Mouse (Mus musculus): ENCODE results near the gene Sspn. TPM values are rescaled to one million over a fixed set of nuclear protein-coding genes. Genes with fewer than 3 reads are reported as not detected.
A peak's percentile ranks its signal among the peaks of the same experiment; 100 is the strongest.

The Sspn gene
- polyA plus RNA-seq, 1 experiment from 2014 or later = 64.9 TPM

DNA sequence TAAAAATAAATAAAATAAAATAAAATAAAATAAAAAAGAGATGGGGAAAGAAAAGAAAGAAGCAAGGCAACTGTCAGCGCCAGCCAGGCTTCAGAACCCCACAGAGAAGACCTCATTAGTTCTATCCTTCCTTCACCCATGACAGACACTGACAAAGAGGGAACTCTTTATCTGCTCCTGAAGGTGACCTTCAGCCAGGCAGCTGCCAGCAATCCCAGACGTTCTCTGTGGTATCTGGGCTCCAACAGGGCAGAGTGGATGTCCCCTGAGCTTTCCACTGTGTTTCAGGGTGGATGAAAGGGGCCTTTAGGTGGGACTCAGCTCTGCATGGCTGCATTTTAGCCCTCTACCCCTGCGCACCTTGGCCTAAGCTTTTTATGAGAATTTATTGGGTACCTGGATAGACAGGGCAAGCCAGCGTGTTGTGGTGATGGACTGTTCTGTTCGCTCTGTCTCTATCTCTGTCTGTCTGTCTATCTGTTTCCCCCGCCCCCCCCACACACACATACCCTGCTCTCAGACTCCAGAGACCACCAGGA is 26.1 kb downstream of the Sspn start:
- H3K4me2 ChIP-seq = no peak overlapping the region
- H3K36me3 ChIP-seq = peaks cover 17% of the 10 kb centered on the region; the same call in 1 of the 2 replicates
- no peak overlapping the region for H3K4me3 ChIP-seq
- peak overlapping the region; percentile 40; the same call in 1 of the 2 replicates for H3K9ac ChIP-seq
- H3K9me3 ChIP-seq (replicated peaks) = no peaks in the 10 kb centered on the region
- H3K27ac ChIP-seq (ENCODE audit: poor library complexity, severe bottlenecking) = peak overlapping the region; percentile 88
- 48% methylated on average over 6 of the region's 6 CpGs for WGBS
- H3K27me3 ChIP-seq (replicated peaks) = no peaks in the 10 kb centered on the region
- peak; percentile 37; the same call in 1 of the 2 replicates for ATAC-seq (ENCODE audit: insufficient number of reproducible peaks, low FRiP score)
- peaks cover 33% of the 10 kb centered on the region for H3K4me1 ChIP-seq (replicated peaks)

DNA sequence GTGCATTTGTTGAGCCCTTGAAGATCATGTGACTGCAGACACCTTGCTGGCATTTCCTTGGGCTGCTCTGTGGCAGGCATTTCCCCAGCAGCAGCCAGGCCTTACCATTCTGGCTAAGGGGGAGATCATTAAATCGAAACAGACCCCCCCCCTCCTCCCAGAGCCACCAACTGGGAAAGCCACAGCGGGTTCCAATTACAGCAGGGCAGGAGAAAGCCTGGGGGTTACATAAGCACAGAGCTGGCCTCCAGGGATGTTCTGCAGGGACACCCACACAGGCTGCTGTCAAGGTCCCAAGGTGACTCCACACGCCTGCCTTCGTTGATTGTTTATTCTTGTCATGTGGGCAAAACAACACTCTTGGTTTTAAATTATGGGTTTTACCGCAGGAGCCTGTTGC is 26.6 kb downstream of the Sspn start:
- H3K9me3 ChIP-seq (replicated peaks) = no peaks in the 10 kb centered on the region
- no peak overlapping the region for H3K4me2 ChIP-seq
- H3K27me3 ChIP-seq (replicated peaks) = no peaks in the 10 kb centered on the region
- no peak for ATAC-seq (ENCODE audit: insufficient number of reproducible peaks, low FRiP score)
- peaks cover 17% of the 10 kb centered on the region; the same call in 1 of the 2 replicates for H3K36me3 ChIP-seq
- 25% methylated on average over 5 of the region's 5 CpGs for WGBS
- H3K4me1 ChIP-seq (replicated peaks) = peaks cover 30% of the 10 kb centered on the region
- H3K9ac ChIP-seq = peak overlapping the region; percentile 40; the same call in 1 of the 2 replicates
- peak overlapping the region; percentile 88 for H3K27ac ChIP-seq (ENCODE audit: poor library complexity, severe bottlenecking)
- no peak overlapping the region for H3K4me3 ChIP-seq

DNA sequence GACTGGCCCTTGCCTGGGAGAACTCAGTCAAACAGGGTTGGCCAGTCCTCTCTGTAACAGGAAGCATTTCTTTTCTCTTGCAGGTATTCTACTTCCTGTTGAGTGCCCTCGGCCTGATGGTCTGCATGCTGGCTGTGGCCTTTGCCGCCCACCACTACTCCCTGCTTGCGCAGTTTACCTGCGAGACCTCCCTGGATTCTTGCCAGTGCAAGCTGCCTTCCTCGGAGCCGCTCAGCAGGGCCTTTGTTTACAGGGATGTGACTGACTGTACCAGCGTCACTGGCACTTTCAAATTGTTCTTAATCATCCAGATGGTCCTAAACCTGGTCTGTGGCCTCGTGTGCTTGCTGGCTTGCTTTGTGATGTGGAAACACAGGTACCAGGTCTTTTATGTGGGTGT is 29.6 kb downstream of the Sspn start:
- WGBS = 69% methylated on average over 8 of the region's 8 CpGs
- no peak for ATAC-seq (ENCODE audit: insufficient number of reproducible peaks, low FRiP score)
- H3K9ac ChIP-seq = no peak overlapping the region
- no peaks in the 10 kb centered on the region; the same call in 1 of the 2 replicates for H3K9me3 ChIP-seq (replicated peaks)
- no peak overlapping the region for H3K4me3 ChIP-seq
- peaks cover 17% of the 10 kb centered on the region for H3K4me1 ChIP-seq (replicated peaks)
- no peak overlapping the region for H3K4me2 ChIP-seq
- H3K36me3 ChIP-seq = peaks cover 15% of the 10 kb centered on the region; the same call in 1 of the 2 replicates
- H3K27ac ChIP-seq (ENCODE audit: poor library complexity, severe bottlenecking) = no peak overlapping the region
- no peaks in the 10 kb centered on the region for H3K27me3 ChIP-seq (replicated peaks)

DNA sequence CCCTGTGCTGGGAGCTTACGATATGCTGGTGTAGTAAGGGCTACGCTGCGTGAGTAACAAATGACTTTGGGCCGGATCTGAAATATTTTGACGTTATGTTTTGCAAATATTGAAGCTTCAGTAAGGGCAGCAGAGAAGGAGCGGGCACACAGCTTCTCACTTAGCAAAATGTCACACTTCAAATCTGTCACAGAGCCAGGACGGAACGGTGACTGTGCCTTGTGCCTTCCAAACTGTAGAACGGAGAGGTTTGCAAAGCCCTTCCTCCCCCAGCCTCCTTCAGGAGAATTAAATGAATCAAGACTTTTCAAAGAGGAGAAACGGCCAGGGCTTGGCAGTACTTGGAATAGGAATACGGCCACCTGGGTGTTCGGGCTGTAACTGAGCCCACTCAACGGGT is 32.5 kb downstream of the Sspn start:
- no peak overlapping the region for H3K9ac ChIP-seq

DNA sequence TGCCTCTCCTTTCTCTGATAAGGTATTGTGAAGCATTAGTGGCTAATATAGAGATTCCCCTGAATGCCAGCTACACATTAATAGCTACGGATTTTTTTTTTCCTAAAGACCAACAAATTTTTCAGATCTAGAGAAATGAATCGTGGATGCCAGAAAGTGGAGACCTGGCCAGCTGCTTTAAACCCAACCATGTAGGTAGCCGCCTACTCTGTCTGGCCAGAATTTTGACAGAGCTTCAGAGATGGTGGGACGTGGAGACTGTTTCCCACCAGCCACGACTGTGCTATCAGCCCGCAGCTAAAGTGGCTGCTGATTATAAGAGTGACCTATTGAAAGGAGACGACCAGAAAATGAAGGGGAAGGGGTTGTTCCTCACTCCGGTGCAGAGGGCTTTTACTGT is 36.3 kb downstream of the Sspn start:
- no peak overlapping the region for H3K4me2 ChIP-seq
- H3K4me1 ChIP-seq (replicated peaks) = peaks cover 34% of the 10 kb centered on the region
- no peaks in the 10 kb centered on the region for H3K27me3 ChIP-seq (replicated peaks)
- no peak overlapping the region for H3K4me3 ChIP-seq
- H3K9ac ChIP-seq = no peak overlapping the region
- ATAC-seq (ENCODE audit: insufficient number of reproducible peaks, low FRiP score) = no peak
- H3K9me3 ChIP-seq (replicated peaks) = peaks cover 4% of the 10 kb centered on the region; the same call in 1 of the 2 replicates
- 30% methylated on average over 8 of the region's 8 CpGs for WGBS
- H3K27ac ChIP-seq (ENCODE audit: poor library complexity, severe bottlenecking) = peak overlapping the region; percentile 59
- H3K36me3 ChIP-seq = 0 out of 2 replicates have a peak, but pooled peaks cover 5% of the 10 kb centered on the region

More for the DNA sequence above, 32.5 kb downstream of the Sspn start:
- Histone ChIP-seq H3K36me3 (peaks cover 15% of the 10 kb centered on the region; the same call in 1 of the 2 replicates), H3K4me1 (replicated peaks) (peaks cover 26% of the 10 kb centered on the region), H3K9me3 (replicated peaks) (no peaks in the 10 kb centered on the region; the same call in 1 of the 2 replicates), H3K4me3 (no peak overlapping the region), H3K27ac (ENCODE audit: poor library complexity, severe bottlenecking) (no peak overlapping the region), H3K27me3 (replicated peaks) (no peaks in the 10 kb centered on the region), H3K4me2 (no peak overlapping the region)
- WGBS = 81% methylated on average over 13 of the region's 13 CpGs
- ATAC-seq (ENCODE audit: insufficient number of reproducible peaks, low FRiP score) = no peak

DNA sequence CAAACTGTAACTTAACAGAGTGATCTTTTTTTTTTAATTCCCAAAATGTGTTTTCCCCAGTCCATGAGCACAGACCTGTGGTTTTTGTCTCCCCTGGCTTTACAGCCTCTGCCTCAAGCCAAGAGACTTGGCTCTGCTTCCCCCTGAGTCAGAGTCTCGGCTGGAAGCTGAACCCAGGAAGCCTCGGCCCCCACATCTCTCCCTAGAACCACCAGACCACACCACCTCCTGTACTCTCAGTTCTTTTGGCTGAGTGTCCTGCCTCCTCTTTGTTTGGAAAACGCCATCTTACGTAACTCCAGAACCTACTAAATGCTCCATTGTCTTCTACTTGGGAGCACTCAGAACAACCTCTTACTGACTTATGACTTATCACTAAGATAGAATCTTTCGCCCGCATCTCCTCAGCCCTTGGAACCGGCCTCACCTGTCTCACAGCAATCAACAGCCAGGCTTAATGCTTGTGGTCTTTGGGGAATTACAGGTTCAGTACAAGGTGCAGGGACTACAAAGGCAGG is 36.9 kb downstream of the Sspn start:
- no peak overlapping the region for H3K4me3 ChIP-seq
- peak overlapping the region; percentile 59 for H3K27ac ChIP-seq (ENCODE audit: poor library complexity, severe bottlenecking)
- no peaks in the 10 kb centered on the region for H3K27me3 ChIP-seq (replicated peaks)
- H3K4me2 ChIP-seq = no peak overlapping the region
- 0 out of 2 replicates have a peak, but pooled peaks cover 5% of the 10 kb centered on the region for H3K36me3 ChIP-seq
- 48% methylated on average over 7 of the region's 7 CpGs for WGBS
- H3K9me3 ChIP-seq (replicated peaks) = peaks cover 4% of the 10 kb centered on the region; the same call in 1 of the 2 replicates
- H3K4me1 ChIP-seq (replicated peaks) = peaks cover 41% of the 10 kb centered on the region
- H3K9ac ChIP-seq = no peak overlapping the region
- 0 out of 2 replicates have a peak, but pooled peaks have one; percentile 6 for ATAC-seq (ENCODE audit: insufficient number of reproducible peaks, low FRiP score)

DNA sequence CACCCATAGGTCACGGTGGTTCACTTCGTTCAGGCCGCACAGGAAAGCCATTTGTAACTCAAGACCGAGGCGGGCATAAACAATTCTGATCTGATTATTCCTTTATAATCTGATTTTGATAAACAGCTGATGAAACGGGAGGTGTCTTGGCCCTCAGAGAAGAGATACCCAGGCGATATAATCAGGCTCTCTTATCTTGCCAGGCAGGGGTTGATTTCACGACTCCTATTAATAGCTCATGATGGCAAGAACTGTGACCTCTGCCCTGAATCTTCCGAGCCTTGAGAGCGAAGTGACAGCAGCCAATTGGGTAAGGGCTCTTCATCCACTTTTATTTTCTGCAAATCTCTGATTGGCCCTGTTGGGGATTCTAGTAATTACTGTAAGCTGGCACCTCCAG is 37.4 kb downstream of the Sspn start:
- H3K9me3 ChIP-seq (replicated peaks) = peaks cover 4% of the 10 kb centered on the region; the same call in 1 of the 2 replicates
- 0 out of 2 replicates have a peak, but pooled peaks cover 5% of the 10 kb centered on the region for H3K36me3 ChIP-seq
- no peak overlapping the region for H3K4me3 ChIP-seq
- H3K27ac ChIP-seq (ENCODE audit: poor library complexity, severe bottlenecking) = no peak overlapping the region; the same call in 1 of the 2 replicates
- no peak overlapping the region for H3K4me2 ChIP-seq
- WGBS = 28% methylated on average over 10 of the region's 10 CpGs
- H3K9ac ChIP-seq = no peak overlapping the region
- no peaks in the 10 kb centered on the region for H3K27me3 ChIP-seq (replicated peaks)
- no peak for ATAC-seq (ENCODE audit: insufficient number of reproducible peaks, low FRiP score)
- peaks cover 45% of the 10 kb centered on the region for H3K4me1 ChIP-seq (replicated peaks)

DNA sequence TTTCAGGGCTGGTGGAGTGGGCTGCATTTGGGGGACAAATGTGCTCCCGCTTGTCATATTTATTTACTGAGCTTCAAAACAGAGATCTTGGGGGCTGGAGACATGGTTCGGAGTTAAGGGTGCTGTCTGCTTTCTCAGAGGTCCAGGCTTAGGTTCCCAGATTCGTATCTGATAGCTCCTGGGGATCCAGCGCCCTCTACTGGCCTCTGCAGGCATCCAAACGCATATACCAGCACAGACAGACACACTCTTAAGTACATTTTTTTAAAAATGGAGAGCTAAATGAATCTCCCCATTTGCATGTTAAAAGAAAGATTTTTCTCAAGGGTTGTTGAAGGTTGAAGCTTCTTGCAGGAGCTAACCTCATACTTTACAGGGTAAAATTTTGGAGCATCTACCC is 38.1 kb downstream of the Sspn start:
- no peak overlapping the region for H3K27ac ChIP-seq (ENCODE audit: poor library complexity, severe bottlenecking)
- WGBS = 84% methylated on average over 5 of the region's 5 CpGs

DNA sequence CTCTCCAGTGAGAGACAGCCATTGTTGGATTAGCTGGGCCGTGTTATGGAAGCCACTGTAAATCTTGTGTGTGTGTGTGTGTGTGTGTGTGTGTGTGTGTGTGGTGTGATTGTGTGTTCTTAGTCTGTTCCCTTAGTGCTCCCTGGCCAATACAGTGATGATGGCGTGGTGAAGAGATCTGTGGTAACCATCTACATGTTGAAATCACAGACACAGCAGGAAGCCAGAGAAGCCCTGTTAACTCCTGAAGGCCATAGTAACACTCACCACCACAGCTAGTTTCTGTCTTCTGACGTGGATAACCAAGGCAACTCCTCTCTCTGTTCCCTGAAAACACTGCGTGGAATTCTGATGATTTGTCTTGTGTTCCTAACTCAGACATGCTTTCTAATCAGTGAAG is 40.7 kb downstream of the Sspn start:
- Histone ChIP-seq H3K4me3 (no peak overlapping the region), H3K36me3 (no peaks in the 10 kb centered on the region), H3K9me3 (replicated peaks) (0 out of 2 replicates have a peak, but pooled peaks cover 4% of the 10 kb centered on the region), H3K27ac (ENCODE audit: poor library complexity, severe bottlenecking) (no peak overlapping the region), H3K4me2 (no peak overlapping the region), H3K9ac (no peak overlapping the region), H3K27me3 (replicated peaks) (no peaks in the 10 kb centered on the region), H3K4me1 (replicated peaks) (peaks cover 42% of the 10 kb centered on the region)
- no peak for ATAC-seq (ENCODE audit: insufficient number of reproducible peaks, low FRiP score)
- 66% methylated on average over 4 of the region's 4 CpGs for WGBS

More for the DNA sequence above, 38.1 kb downstream of the Sspn start:
- no peak for ATAC-seq (ENCODE audit: insufficient number of reproducible peaks, low FRiP score)
- Histone ChIP-seq H3K27me3 (replicated peaks) (no peaks in the 10 kb centered on the region), H3K4me2 (no peak overlapping the region), H3K4me1 (replicated peaks) (peaks cover 47% of the 10 kb centered on the region), H3K9me3 (replicated peaks) (peaks cover 4% of the 10 kb centered on the region; the same call in 1 of the 2 replicates), H3K36me3 (no peaks in the 10 kb centered on the region), H3K4me3 (no peak overlapping the region), H3K9ac (no peak overlapping the region)

DNA sequence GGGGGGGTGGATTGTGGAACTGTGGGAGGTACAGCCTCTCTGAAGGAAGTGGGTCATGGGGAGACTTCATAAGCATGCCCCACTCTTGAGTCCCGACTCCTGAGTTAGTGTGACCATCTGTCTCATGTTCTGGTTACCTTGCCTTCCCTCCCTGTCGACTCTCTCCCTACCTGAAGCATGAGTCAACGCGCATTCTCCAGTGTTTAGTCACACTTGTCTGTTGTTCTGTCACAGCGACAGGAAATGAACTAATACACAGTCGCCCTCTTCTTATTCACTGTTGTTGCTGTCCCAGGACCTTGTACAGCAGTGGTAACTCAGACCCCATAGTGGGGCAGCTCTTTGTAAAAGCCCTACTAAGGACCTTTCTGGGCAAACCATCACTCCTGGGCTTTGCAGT is 41.4 kb downstream of the Sspn start:
- 57% methylated on average over 6 of the region's 6 CpGs for WGBS
- Histone ChIP-seq H3K36me3 (no peaks in the 10 kb centered on the region), H3K4me1 (replicated peaks) (peaks cover 42% of the 10 kb centered on the region), H3K9ac (no peak overlapping the region), H3K27me3 (replicated peaks) (no peaks in the 10 kb centered on the region), H3K27ac (ENCODE audit: poor library complexity, severe bottlenecking) (no peak overlapping the region), H3K9me3 (replicated peaks) (0 out of 2 replicates have a peak, but pooled peaks cover 4% of the 10 kb centered on the region), H3K4me2 (no peak overlapping the region), H3K4me3 (no peak overlapping the region)
- no peak for ATAC-seq (ENCODE audit: insufficient number of reproducible peaks, low FRiP score)

DNA sequence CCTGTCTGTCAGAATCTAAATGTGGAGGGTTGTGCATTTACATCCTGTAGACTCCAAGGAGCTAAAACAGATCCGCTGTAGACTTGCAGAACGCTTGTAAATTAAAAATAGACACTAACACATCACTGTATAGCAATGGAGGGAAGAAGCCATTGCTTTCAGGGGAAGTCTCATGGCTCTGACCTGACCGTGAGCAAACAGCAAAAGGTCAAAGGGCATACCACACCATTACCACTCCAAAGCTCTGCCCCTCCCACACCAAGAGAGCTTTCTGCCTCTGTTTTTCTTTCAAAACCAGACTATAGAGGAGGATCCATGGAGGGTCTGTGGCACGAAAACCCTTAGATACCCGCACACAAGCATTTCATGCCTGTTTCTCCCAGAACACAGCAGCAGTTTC is 41.9 kb downstream of the Sspn start:
- ATAC-seq (ENCODE audit: insufficient number of reproducible peaks, low FRiP score) = no peak
- H3K27ac ChIP-seq (ENCODE audit: poor library complexity, severe bottlenecking) = no peak overlapping the region
- H3K4me2 ChIP-seq = no peak overlapping the region
- no peak overlapping the region for H3K9ac ChIP-seq
- H3K27me3 ChIP-seq (replicated peaks) = no peaks in the 10 kb centered on the region
- WGBS = 57% methylated on average over 5 of the region's 5 CpGs
- 0 out of 2 replicates have a peak, but pooled peaks cover 4% of the 10 kb centered on the region for H3K9me3 ChIP-seq (replicated peaks)
- H3K4me3 ChIP-seq = no peak overlapping the region
- no peaks in the 10 kb centered on the region for H3K36me3 ChIP-seq
- H3K4me1 ChIP-seq (replicated peaks) = peaks cover 42% of the 10 kb centered on the region
